In genomic region chr12:79381489-79381888, GRCm38 (mm10) we compare ENCODE assay signal across 9 mouse cellular contexts.
"Had no signal": no experiment of that assay in that cellular context is flagged by ENCODE, and none has a peak within 500 bp of the region (broad histone marks: within the 10 kb centered on the region; RNA-seq: fewer than 3 reads in every experiment).

No protein-coding gene starts in this region.

- H3K27ac ChIP-seq: kidney, embryonic 15.5 days; liver, embryonic 15.5 days; midbrain, embryonic 13.5 days had no signal

- H3K4me3 ChIP-seq: kidney, embryonic 15.5 days; liver, embryonic 15.5 days; midbrain, embryonic 13.5 days had no signal

- H3K27me3 ChIP-seq: kidney, embryonic 15.5 days; liver, embryonic 15.5 days; midbrain, embryonic 13.5 days had no signal

- ATAC-seq: lung, postnatal 0 days; midbrain, embryonic 13.5 days had no signal

- DNase-seq: kidney, postnatal 14 days; left cerebral cortex, postnatal 4 days; lung, adult 2 months; lung, postnatal 36 days; right cerebral cortex, postnatal 14 days had no signal
